Mouse (Mus musculus): ENCODE data around the gene Vmn1r174. TPM values are rescaled to one million over a fixed set of nuclear protein-coding genes. Genes with fewer than 3 reads are reported as not detected.

The Vmn1r174 gene
- polyA plus RNA-seq (2017; shearing (Covaris generic)) = 0.05 TPM

DNA sequence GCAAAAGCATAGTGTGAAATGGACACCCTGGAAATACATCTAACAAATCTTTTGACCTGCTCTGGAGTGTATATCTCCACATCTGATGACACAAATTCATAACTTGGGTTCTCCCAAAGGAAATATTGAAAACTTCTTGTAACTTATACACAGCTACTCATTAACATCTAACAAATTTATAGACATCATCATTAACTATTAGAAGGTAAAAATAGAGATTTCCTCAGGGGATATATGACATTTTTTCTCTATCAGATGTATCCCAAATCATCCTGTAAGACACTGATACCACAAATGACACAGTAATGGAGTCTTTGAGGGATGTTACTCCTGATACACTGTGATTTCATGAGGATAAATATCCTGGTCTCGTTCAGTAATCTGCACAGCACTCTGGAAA lies at the start of gene Vmn1r174:
Gene Vmn1r174 (plus strand): TSS at position 301 of the 400 bp plus-strand sequence.

DNA sequence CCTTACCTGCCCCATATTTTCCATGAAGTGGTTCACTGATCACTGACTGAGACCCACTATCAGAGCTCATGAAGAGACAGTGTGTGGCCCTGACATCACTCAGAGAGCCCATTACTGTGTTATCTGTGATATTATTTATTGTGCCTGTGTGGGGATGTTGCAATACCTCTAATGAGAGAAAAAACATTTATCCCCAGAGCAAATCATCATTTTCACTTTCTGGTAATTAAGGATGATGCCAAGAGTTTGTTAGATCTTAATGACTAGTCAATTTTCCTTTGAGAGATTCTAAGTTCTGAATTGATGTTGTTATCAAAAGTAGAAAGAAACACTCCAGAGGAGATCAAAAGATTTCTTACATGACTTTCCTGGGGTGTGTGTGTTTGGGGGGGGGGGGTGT lies 58.5 kb downstream of the Vmn1r174 start, which contains the start of gene Vmn1r175:
Gene Vmn1r175 (minus strand): TSS at position 101 of the 400 bp plus-strand sequence.

Other genes with a start within 250 kb of the Vmn1r174 start
- gene Vmn1r167, start 245.1 kb upstream of the Vmn1r174 start, polyA plus RNA-seq (2017; shearing (Covaris generic)) = not detected
- gene Vmn1r168, start 212.5 kb upstream of the Vmn1r174 start, polyA plus RNA-seq (2017; shearing (Covaris generic)) = 0.07 TPM
- not detected for gene Vmn1r169, start 176.7 kb upstream of the Vmn1r174 start, polyA plus RNA-seq (2017; shearing (Covaris generic))
- not detected for gene Vmn1r170, start 146.1 kb upstream of the Vmn1r174 start, polyA plus RNA-seq (2017; shearing (Covaris generic))
- gene Vmn1r171, start 121.5 kb upstream of the Vmn1r174 start, polyA plus RNA-seq (2017; shearing (Covaris generic)) = not detected
- gene Vmn1r172, start 94.0 kb upstream of the Vmn1r174 start, polyA plus RNA-seq (2017; shearing (Covaris generic)) = not detected
- not detected for gene Vmn1r173, start 51.6 kb upstream of the Vmn1r174 start, polyA plus RNA-seq (2017; shearing (Covaris generic))
- gene Vmn1r175, start 58.4 kb downstream of the Vmn1r174 start, polyA plus RNA-seq (2017; shearing (Covaris generic)) = not detected
- gene Vmn1r176, start 85.1 kb downstream of the Vmn1r174 start, polyA plus RNA-seq (2017; shearing (Covaris generic)) = not detected
- gene Vmn1r177, start 114.2 kb downstream of the Vmn1r174 start, polyA plus RNA-seq (2017; shearing (Covaris generic)) = not detected
- gene Vmn1r178, start 139.7 kb downstream of the Vmn1r174 start, polyA plus RNA-seq (2017; shearing (Covaris generic)) = 0.17 TPM
- 0.11 TPM for gene Vmn1r179, start 174.7 kb downstream of the Vmn1r174 start, polyA plus RNA-seq (2017; shearing (Covaris generic))
- gene Vmn1r180, start 198.4 kb downstream of the Vmn1r174 start, polyA plus RNA-seq (2017; shearing (Covaris generic)) = not detected
- not detected for gene Vmn1r181, start 222.3 kb downstream of the Vmn1r174 start, polyA plus RNA-seq (2017; shearing (Covaris generic))
- 0.20 TPM for gene V1rd19, start 249.4 kb downstream of the Vmn1r174 start, polyA plus RNA-seq (2017; shearing (Covaris generic))